Mouse (Mus musculus) kidney, embryonic 15.5 days (tissue): ENCODE measurements around the gene Ankrd13d. TPM values are rescaled to one million over a fixed set of nuclear protein-coding genes. Genes with fewer than 3 reads are reported as not detected.

ENCODE experiments used
- ATAC-seq: fragments of 200-750 bp; cut with Nextera tagmentation; replicated peaks from 2 replicates; pipeline ENCODE4 v1.8.0; 2017; ENCODE audit warnings: moderate TSS enrichment; ENCODE audit not compliant: low FRiP score
- H3K27ac ChIP-seq: fragments of 300-500 bp; sonication (generic); 2 replicates; pipeline ENCODE4 v1.5.1; 2015; ENCODE audit warnings: mild to moderate bottlenecking, inconsistent platforms
- H3K27me3 ChIP-seq: fragments of 300-500 bp; sonication (generic); 2 replicates; pipeline ENCODE4 v1.6.1; 2015; ENCODE audit warnings: inconsistent platforms
- H3K36me3 ChIP-seq: fragments of 300-500 bp; sonication (generic); 2 replicates; pipeline ENCODE4 v1.6.1; 2015; ENCODE audit warnings: inconsistent platforms
- H3K4me1 ChIP-seq: fragments of 300-500 bp; sonication (generic); 2 replicates; pipeline ENCODE4 v1.6.1; 2015; ENCODE audit warnings: inconsistent platforms
- H3K4me2 ChIP-seq: fragments of 300-500 bp; sonication (generic); 2 replicates; pipeline ENCODE4 v1.6.1; 2015; ENCODE audit warnings: moderate library complexity, mild to moderate bottlenecking, inconsistent platforms
- H3K4me3 ChIP-seq: fragments of 300-500 bp; sonication (generic); replicated peaks from 2 replicates; pipeline ENCODE4 v1.5.1; 2015; ENCODE audit warnings: mild to moderate bottlenecking, inconsistent platforms
- H3K9ac ChIP-seq: fragments of 300-500 bp; sonication (generic); 2 replicates; pipeline ENCODE4 v1.6.1; 2015; ENCODE audit warnings: mild to moderate bottlenecking, inconsistent platforms
- H3K9me3 ChIP-seq: fragments of 300-500 bp; sonication (generic); replicated peaks from 2 replicates; pipeline ENCODE4 v1.6.1; 2016; ENCODE audit warnings: inconsistent platforms
- WGBS: fragments of 180-500 bp; shearing (Covaris S2); methylation state at CpG from one replicate; pipeline ENCODE4 v1.1.7; 2015; ENCODE audit warnings: mixed read lengths; 5-methylcytosine and 5-hydroxymethylcytosine counted together
- polyA plus RNA-seq: library from polyadenylated mRNA; unstranded; fragments of >200 nt; fragmentation: Nextera tagmentation; extraction: Ambion mirVana; gene quantifications from 2 replicates; pipeline ENCODE4 v1.2.1, GENCODE M21; 2015

Gene Ankrd13d
- polyA plus RNA-seq, 1 experiment from 2014 or later = 8.3 TPM

DNA sequence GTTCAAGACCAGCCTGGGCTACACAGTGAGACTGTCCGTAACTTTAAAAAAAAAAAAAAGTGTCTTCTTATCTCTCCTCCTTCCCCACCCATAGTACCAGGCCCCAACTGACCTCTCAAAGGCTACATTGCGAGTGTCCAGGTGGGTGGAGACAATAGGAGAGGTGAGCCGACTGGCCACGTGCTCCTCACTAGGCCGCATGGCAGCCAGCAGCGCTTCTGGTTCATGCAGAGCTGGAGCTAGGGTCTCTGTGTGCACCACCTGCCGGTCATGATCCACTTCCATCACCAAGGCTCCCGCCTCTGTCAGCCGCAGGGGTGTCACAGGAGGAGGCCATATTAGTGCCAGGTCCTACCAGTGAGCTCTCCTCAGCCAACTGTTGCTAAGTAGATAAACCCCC, 2.5 kb downstream of the Ankrd13d start:
- Histone ChIP-seq H3K4me1 (peaks cover 21% of the 10 kb centered on the region), H3K4me2 (no peak overlapping the region), H3K4me3 (no peak overlapping the region), H3K9ac (no peak overlapping the region), H3K9me3 (no peaks in the 10 kb centered on the region; the same call in 1 of the 2 replicates), H3K36me3 (peaks cover 15% of the 10 kb centered on the region), H3K27me3 (no peaks in the 10 kb centered on the region), H3K27ac (no peak overlapping the region)
- no peak for ATAC-seq
- WGBS = 92% methylated on average over 9 of the region's 9 CpGs

DNA sequence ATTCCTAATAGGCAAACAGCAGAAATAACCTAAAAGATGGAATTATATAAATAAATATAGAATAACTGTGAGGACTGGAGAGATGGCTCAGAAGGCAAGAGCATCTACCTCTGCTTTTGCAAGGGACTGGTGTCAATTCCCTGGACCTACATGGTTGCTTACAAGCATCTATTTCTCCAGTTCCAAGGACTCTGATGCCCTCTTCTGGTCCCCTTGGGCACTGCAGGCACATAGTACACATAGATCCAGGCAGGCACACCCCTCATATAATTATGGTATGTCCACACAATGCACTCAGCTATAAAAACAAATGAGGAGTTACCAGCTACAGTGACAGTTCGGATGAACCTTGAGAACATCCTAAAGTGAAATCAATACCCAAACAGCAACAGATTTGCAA, 3.5 kb downstream of the Ankrd13d start:
- Histone ChIP-seq H3K4me3 (no peak overlapping the region), H3K27me3 (no peaks in the 10 kb centered on the region), H3K4me2 (no peak overlapping the region), H3K9me3 (no peaks in the 10 kb centered on the region; the same call in 1 of the 2 replicates), H3K27ac (no peak overlapping the region), H3K36me3 (peaks cover 9% of the 10 kb centered on the region), H3K9ac (no peak overlapping the region), H3K4me1 (peaks cover 18% of the 10 kb centered on the region)
- ATAC-seq = no peak
- WGBS = 92% methylated on average over 1 of the region's 1 CpGs

DNA sequence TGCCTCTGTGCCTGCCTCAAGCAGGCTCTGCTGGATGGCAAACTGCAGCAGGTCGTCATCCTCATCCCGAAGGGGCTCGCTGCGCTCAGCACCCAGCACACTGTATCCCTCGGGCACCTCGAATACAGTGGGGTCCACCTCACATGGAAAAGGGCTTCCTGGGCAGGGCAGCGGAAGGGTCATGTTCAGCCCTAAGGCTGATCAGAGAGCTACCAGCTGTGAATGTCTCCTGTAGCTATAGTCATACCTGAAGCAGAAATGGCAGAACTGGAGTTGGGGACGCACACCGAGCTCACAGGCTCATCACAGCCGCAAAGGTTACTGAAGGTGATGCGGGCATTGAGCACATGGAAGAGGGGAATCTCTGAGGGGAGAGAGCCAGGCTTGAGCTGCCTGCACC, 12.0 kb downstream of the Ankrd13d start:
- no peak for ATAC-seq
- 91% methylated on average over 11 of the region's 11 CpGs for WGBS
- no peaks in the 10 kb centered on the region for H3K9me3 ChIP-seq

DNA sequence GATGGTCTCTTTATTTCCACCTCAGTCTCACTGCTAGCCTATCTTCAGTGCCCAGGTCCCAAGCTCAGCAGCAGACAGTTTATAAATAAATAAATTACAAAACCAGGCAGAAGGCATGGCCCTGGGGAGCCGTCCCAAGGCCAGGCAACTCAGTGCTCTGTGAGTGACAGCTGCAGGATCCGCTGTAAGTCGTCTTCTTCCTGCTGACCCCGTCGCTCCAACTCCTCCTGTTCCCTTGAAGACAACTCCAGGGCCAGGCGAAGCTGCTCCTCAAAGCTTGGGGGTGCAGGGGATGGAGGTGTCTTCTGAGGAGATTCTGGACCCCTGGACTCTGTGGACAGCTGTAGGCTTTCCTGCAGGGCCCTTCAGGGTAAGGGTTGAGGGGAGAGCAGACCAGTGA, 12.8 kb downstream of the Ankrd13d start:
- Histone ChIP-seq H3K36me3 (peaks cover 9% of the 10 kb centered on the region; the same call in 1 of the 2 replicates), H3K27me3 (0 out of 2 replicates have a peak, but pooled peaks cover 16% of the 10 kb centered on the region), H3K4me3 (no peak overlapping the region), H3K4me2 (no peak overlapping the region), H3K4me1 (peaks cover 18% of the 10 kb centered on the region), H3K9me3 (no peaks in the 10 kb centered on the region), H3K27ac (no peak overlapping the region), H3K9ac (no peak overlapping the region)
- 68% methylated on average over 6 of the region's 6 CpGs for WGBS
- no peak for ATAC-seq

More for the DNA sequence above, 12.0 kb downstream of the Ankrd13d start:
- Histone ChIP-seq H3K4me1 (peaks cover 18% of the 10 kb centered on the region), H3K27ac (no peak overlapping the region), H3K9ac (no peak overlapping the region), H3K4me3 (no peak overlapping the region), H3K36me3 (peaks cover 9% of the 10 kb centered on the region; the same call in 1 of the 2 replicates), H3K4me2 (no peak overlapping the region), H3K27me3 (0 out of 2 replicates have a peak, but pooled peaks cover 16% of the 10 kb centered on the region)

DNA sequence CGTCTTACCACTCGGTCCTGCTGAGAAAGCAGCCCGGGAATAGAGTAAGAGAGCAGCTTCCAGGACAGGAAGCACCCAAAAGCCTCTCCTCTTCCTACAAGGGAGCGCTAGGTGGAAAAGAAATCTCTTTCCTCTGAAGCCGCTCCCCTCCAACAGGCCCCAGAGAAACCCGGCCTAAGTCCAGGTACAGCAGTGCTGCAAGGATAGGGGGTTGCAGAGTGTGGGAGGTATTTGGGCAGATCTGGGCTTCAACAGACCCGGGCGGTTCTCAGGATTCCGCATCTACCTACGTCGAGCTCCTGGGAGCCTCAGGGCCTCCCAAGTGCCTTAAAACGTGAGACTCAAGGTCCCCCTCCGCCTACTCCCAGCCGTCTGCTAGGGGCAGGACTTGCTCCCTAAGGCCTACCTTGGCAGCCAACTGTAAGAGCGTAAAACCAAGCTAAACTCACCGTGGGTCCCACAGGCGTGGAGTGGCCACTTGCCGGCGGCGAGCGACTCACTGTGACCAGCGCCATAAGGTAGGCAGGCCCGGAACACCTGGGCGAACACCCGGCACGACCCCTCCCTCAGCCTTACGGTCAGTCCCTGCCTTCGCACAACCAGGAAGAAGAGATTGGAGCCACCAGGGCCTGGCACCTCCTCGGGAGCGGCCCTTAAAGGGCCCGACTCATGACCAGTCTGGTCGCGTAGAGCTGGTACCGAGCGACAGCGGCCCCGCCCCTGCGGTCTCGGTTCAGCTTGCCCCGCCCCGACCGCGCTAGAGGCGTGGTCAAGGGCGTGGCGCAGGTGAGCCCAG, 14.2 kb downstream of the Ankrd13d start, which contains the start of gene Ssh3:
Gene Ssh3, minus strand, starts transcription at position 615 of the 796 bp plus-strand sequence.
- H3K9me3 ChIP-seq = no peaks in the 10 kb centered on the region
- 0 out of 2 replicates have a peak, but pooled peaks cover 16% of the 10 kb centered on the region for H3K27me3 ChIP-seq
- H3K36me3 ChIP-seq = peaks cover 9% of the 10 kb centered on the region; the same call in 1 of the 2 replicates
- peak within 1 kb of the TSS; percentile 83 for H3K4me2 ChIP-seq
- peak within 1 kb of the TSS; percentile 37 for H3K9ac ChIP-seq
- H3K27ac ChIP-seq = peak within 1 kb of the TSS; percentile 58
- 5% methylated on average over 46 of the region's 46 CpGs for WGBS
- H3K4me1 ChIP-seq = peaks cover 18% of the 10 kb centered on the region
- ATAC-seq = peak; percentile 93
- H3K4me3 ChIP-seq = peak within 1 kb of the TSS; percentile 57

DNA sequence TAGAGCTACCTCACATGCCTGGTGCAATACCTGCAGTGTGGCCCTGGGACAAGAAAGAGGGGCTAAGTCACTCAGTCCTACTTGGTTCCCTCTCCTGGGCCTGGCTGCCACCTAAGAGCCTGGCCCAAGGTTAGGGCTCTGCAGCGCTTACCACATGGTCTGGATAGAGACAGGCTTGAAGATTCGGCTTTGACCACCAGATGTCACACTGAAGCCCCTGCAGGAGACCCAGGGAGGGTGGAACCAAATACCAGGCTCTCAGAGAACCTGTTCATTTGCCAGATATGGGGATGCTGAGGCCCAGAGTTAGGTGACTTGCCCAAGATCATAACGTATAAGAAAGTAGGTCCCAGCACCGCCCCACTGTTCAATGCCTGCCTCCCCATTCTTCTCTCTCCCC, 17.0 kb downstream of the Ankrd13d start:
- H3K4me2 ChIP-seq = no peak overlapping the region
- no peak overlapping the region for H3K4me3 ChIP-seq
- no peaks in the 10 kb centered on the region for H3K9me3 ChIP-seq
- peaks cover 18% of the 10 kb centered on the region for H3K4me1 ChIP-seq
- WGBS = 67% methylated on average over 4 of the region's 4 CpGs
- no peak overlapping the region for H3K9ac ChIP-seq
- H3K27ac ChIP-seq = no peak overlapping the region
- ATAC-seq = no peak
- 0 out of 2 replicates have a peak, but pooled peaks cover 5% of the 10 kb centered on the region for H3K36me3 ChIP-seq
- 0 out of 2 replicates have a peak, but pooled peaks cover 16% of the 10 kb centered on the region for H3K27me3 ChIP-seq

DNA sequence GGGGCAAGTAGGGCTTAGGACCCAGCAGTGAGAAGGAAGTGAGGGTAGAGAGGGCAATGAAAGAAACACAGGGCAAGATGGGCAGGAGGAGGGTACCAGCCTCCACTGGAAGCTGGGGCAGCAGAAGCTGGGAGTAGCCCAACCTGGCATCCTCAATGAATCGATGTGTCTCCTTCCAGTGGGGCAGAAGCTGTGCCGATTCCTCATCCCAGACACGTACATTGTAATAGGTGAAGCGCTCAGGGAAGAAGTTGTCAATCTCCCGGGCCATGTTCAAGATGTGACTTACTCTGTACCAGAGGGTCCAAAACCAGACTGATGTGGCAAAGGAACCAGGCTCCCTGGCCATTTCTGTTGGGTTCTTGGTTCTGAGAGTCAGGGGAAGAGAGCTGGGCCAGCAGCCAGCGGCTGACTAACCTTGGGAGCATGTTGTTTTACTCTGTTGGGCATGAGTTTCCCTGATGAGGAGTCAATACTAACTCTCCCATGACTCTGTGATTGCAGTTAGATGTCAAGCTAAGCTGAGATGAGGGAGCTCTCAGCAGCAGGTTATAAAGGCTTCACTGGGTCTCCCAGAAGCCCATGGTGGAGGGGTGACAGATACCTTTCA, 18.7 kb downstream of the Ankrd13d start:
- Histone ChIP-seq H3K27me3 (0 out of 2 replicates have a peak, but pooled peaks cover 14% of the 10 kb centered on the region), H3K27ac (no peak overlapping the region), H3K4me2 (no peak overlapping the region), H3K9me3 (no peaks in the 10 kb centered on the region), H3K9ac (no peak overlapping the region), H3K36me3 (0 out of 2 replicates have a peak, but pooled peaks cover 5% of the 10 kb centered on the region), H3K4me1 (peaks cover 16% of the 10 kb centered on the region), H3K4me3 (no peak overlapping the region)
- WGBS = 90% methylated on average over 6 of the region's 6 CpGs
- no peak for ATAC-seq

DNA sequence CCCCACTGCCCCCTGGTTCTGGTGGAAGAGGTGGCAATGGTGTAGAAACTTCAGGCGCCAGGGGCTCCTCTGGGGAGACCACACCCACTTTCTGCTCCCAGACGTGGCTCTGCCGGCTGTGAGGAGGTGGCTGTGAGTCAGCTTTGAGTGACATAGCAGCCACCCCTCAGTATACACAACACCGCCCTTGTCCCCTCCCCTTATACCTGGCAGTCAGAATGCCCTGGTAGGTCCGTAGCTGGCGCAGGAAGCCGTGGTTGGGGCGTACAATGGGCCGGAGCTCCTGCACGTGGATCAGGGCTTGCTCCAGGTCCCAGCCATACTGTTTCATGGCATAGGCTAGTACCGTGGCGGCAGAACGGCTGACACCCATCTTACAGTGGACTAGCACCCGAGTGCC, 19.2 kb downstream of the Ankrd13d start:
- H3K27ac ChIP-seq = no peak overlapping the region
- H3K4me3 ChIP-seq = no peak overlapping the region
- no peak for ATAC-seq
- 0 out of 2 replicates have a peak, but pooled peaks cover 5% of the 10 kb centered on the region for H3K36me3 ChIP-seq
- H3K9ac ChIP-seq = no peak overlapping the region
- H3K4me1 ChIP-seq = peaks cover 10% of the 10 kb centered on the region
- whole genome bisulfite sequencing = 73% methylated on average over 14 of the region's 14 CpGs
- no peaks in the 10 kb centered on the region for H3K9me3 ChIP-seq
- H3K27me3 ChIP-seq = 0 out of 2 replicates have a peak, but pooled peaks cover 12% of the 10 kb centered on the region
- H3K4me2 ChIP-seq = no peak overlapping the region

DNA sequence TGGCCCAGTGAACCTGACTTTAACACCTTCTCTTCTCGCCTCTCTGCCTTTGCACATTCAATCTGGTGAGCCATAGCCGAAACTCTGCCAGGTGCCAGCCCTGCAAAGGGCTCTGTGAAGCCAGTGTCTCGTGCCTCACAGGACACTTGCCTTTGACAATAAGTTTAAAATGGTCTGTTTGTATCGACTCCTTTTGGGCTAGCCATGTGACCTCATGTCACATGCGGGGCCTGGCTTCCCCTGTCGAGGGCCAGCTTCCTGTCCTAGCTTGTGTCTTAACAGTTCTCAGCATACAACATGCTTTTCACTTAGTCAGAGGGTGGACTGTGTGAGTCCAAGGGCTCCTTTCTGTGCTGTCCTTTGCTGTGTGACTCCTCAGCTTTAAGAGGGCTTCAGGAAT, 20.2 kb downstream of the Ankrd13d start:
- H3K27me3 ChIP-seq = 0 out of 2 replicates have a peak, but pooled peaks cover 4% of the 10 kb centered on the region
- no peak overlapping the region for H3K9ac ChIP-seq
- H3K4me1 ChIP-seq = peaks cover 5% of the 10 kb centered on the region
- no peak for ATAC-seq
- no peak overlapping the region for H3K27ac ChIP-seq
- no peak overlapping the region for H3K4me2 ChIP-seq
- WGBS = 62% methylated on average over 6 of the region's 6 CpGs
- H3K4me3 ChIP-seq = no peak overlapping the region
- 0 out of 2 replicates have a peak, but pooled peaks cover 5% of the 10 kb centered on the region for H3K36me3 ChIP-seq
- H3K9me3 ChIP-seq = no peaks in the 10 kb centered on the region

DNA sequence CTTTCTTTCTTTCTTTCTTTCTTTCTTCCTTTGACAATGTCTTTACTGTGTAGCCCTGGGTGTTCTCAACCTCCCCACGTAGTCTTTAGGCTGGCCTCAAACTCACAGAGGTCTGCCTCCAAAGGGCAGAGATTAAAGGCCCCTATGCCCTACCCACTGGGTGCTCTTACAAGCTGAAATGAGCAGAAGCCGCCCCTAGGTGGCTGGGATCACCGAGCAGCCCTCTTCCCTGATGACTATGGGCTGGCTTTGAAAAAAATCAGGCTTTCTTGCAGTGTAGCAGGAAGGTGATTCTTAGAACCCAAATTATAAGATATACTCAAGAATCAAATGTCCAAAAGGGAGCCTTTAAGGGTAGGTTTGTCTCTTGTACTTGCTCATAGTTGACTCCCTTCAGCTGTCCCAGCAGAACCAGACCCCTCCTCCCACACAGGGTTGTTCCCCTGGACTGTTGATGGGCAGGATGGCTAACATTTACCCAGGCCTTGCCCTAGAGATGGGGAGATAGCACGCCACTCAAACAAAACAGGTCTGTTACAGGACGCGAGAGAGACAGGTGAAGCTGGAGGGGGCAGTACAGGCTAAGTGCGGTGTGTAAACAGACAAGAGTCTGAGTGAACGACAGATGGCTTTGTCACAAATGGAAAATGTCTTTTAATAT, 21.8 kb downstream of the Ankrd13d start:
- Histone ChIP-seq H3K27ac (no peak overlapping the region), H3K36me3 (no peaks in the 10 kb centered on the region), H3K4me3 (no peak overlapping the region), H3K4me2 (no peak overlapping the region), H3K4me1 (peaks cover 13% of the 10 kb centered on the region), H3K9ac (no peak overlapping the region), H3K27me3 (no peaks in the 10 kb centered on the region), H3K9me3 (no peaks in the 10 kb centered on the region)
- no peak for ATAC-seq
- WGBS = 63% methylated on average over 8 of the region's 8 CpGs

DNA sequence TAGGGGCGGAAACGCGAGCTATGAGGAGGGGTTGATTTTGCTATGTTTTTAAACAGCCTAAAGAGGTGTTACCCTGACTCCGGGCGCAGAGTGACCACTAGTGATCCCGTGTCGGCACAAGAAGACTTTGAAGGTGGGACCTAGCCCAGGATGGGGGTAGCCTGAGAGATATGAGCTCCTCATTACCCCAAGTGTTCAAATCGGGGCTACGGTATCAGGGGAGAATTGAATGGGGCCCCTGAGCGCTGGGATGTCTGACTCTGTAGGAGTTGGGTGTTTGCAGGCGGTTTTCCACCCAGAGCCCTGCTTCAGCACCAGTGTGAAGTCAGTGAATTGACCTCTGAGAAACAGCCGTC, 25.1 kb downstream of the Ankrd13d start:
- peak overlapping the region; percentile 29; the same call in 1 of the 2 replicates for H3K27ac ChIP-seq
- no peaks in the 10 kb centered on the region for H3K36me3 ChIP-seq
- ATAC-seq = no peak
- H3K9ac ChIP-seq = peak overlapping the region; percentile 35; the same call in 1 of the 2 replicates
- H3K9me3 ChIP-seq = no peaks in the 10 kb centered on the region
- H3K4me3 ChIP-seq = peak overlapping the region; percentile 68
- 18% methylated on average over 12 of the region's 12 CpGs for WGBS
- H3K4me2 ChIP-seq = peak overlapping the region; percentile 94
- H3K4me1 ChIP-seq = peaks cover 13% of the 10 kb centered on the region
- no peaks in the 10 kb centered on the region for H3K27me3 ChIP-seq
